Mouse (Mus musculus) retina, embryonic 14.5 days (tissue): ENCODE measurements around the gene Mertk.
A peak's percentile ranks its signal among the peaks of the same experiment; 100 is the strongest.
"Not testable (repeated sequence)": the region's sequence is repeated elsewhere in the genome, so short reads cannot be mapped to it uniquely, and the experiment has no call there.

Source experiments
- DNase-seq: peaks from one replicate; pipeline ENCODE4 v3.0.0-alpha.2; 2015; ENCODE audit warnings: low spot score

Mertk gene

DNA sequence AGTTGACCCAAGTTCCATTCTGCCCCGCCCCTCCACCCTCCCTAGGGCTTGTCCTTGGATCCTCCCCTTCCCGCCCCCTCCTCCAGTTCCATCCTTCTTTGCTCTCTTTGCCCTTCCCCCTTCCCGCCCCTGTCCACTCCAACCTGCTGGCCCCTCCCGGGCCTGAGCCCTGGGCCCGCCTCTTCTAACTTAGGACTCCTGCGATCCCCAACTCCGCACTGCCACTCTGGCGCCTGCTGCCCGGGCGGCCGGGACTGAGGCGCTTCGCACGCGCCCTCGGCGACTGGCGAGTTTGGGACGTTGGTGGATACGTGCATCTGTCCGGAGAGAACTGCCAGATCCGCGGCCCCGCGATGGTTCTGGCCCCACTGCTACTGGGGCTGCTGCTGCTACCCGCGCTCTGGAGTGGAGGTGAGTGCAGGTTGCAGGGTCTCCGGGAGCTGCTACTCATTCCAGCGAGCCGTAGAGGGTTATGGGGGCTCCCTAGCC lies at the start of gene Mertk:
TSS of gene Mertk (plus strand) at position 264 of the 489 bp plus-strand sequence.
- DNase-seq: peak; percentile 79

DNA sequence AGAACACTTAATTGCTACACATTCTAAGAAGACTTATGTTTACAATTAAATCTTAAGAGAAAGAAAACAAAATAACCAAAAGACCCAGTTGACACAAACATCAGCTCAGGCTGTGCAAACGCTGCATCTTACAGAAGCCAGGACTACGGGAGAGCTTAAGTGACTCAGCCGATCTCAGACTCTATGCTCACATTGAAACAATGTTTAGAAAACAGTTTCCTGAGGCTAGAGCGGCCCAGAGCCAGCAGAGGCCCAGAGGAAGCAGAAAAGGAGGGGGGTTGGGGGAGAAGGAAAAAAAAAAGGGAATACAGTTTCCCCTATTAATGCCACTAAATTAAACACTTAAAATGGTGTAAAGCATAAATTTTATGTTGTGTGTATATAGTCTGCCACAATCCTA lies 18.1 kb upstream of the Mertk start:
- no peak for DNase-seq

DNA sequence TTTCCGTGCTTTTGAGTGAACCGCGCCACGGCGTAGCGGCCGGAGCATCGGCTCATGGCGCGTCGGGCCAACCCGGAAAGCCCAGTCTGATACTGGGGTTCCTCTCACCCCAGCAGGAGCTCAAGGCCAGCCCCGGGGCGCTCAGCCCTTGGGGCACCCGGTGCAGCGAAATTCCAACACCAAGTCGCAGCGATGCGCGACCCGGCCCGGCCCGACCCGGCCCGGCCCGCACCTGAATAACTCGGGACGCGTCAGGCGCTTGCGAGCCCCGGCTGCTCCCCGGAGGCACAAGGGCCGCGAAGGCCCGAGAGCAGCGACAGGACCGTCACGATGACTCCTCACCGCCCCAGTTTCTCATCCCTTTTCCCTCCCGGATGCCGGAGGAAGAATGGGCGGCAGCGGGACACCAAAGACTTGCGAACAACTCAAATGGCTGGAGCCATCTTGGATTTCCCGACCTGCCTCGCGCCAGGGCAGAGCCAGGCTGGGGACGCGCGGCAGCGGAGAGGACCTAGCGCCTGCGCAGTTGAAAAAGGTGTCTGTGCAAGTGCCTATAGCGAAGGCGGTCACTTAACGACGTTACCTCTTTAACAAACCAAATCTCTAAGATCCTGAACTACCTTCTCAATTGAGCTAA lies 11.7 kb upstream of the Mertk start, which contains the start of gene Anapc1:
TSS of gene Anapc1 (minus strand) at position 471 of the 637 bp plus-strand sequence.
- DNase-seq: peak; percentile 94

DNA sequence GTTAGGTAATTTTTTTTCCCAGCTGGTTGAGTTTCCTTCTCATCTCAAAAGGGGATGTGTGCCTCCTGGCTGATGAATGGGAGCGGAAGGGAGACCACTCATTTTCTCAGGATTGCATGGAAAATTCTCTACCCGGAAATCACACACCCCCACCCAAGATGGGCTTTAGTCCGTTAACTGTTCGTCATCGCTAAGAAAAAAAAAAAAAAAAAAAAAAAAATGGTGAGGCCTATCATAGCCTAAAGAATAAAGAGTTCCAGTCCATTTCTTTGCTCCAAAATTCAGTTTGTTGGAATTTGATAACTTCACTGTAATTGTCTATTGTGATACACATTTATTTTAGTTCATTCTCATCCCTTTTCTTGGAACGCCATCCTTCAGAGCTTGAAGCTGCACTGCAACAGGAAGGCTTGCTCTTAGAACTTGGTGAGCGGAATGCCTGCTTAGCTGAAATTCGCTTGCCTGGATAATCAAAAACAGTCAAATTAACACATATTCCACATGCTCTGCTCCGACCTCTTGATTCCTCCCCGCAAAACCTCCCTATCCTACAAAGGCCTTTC lies 11.1 kb upstream of the Mertk start:
- DNase-seq: no peak

DNA sequence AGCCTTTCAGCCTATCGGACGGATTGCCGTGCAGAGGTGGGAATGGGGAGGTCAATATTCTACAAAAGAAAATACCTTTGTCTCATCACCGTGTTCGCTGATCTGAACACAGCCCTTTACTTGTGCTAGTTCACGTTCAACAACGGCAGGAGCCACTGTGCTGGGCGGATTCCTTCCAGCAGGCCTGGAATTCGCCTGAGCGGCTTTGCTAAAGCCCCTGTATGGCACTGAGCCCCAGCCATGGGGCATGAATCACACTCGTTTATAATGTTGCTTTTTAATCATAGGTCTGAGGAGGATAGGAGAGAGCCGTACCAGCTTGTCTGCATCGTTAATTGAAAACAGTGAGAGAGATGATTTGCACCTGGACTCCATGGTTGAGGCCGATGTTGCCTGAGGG lies 6.4 kb upstream of the Mertk start:
- DNase-seq: no peak

DNA sequence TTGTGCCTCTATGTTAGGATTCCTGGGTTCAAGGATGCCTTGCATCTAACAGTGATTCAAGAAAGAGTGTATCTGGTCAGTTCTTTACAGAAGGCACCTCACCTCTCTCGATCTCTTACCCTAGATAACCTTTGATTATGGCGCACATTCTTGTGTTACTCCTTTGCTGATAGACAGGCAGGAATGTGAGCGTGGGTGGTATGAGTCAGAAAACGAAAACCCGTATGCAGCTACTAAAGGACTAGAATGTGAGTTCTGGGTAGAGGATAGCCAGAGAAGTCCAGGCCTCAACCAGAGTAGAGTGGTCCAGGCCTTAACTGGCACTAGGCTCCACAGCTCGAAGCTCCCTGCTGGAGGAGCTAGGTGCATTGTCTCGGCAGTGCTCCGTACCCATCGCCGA lies 6.0 kb upstream of the Mertk start:
- DNase-seq: no peak

DNA sequence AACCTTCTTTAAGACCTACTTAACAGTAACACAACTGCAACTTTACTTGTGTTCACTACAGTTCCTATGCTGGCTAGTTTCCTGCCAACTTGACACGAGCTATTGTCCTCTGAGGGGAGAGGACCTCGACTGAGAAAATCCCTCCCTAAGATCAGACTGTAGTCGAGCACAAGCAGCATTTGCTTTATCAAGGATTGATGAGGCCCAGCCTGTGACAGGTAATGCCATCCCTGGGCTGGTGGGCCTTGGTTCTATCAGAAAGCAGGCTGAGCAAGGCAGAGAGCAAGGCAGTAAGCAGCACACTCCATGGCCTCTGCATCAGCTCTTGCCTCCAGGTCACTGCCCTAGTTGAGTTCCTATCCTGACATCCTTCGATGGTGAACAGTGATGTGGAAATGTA lies 5.5 kb upstream of the Mertk start:
- DNase-seq: no peak

DNA sequence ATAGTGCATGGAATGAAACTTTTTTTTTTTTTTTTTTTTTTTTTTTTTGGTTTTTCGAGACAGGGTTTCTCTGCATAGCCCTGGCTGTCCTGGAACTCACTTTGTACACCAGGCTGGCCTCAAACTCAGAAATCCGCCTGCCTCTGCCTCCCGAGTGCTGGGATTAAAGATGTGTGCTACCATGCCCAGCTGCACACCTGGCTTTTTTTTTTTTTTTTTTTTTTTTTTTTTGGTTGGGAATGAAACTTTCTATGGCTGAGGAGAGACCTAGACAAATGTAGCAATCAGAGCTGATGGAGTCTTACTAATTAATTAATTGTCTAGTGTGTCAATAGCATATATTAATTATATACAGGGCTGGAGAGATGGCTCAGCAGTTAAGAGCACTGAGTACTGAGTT lies 4.9 kb upstream of the Mertk start:
- not testable (repeated sequence) for DNase-seq

DNA sequence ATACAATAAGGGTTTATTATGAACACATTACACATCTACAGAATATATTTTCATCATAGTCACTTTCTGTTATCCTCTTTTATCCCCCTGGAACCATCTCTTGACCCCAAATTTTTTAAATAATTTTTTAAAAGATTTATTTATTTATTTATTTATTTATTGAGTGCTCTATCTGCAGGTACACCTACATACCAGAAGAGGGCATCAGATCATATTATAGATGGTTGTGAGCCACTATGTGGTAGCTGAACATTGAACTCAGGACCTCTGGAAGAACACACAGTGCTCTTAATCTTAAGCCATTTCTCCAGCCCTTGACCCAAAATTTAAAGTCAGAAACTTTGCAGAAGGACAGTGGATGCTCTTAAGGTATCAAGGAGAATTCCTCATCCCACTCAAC lies 4.2 kb upstream of the Mertk start:
- DNase-seq: peak; percentile 25

DNA sequence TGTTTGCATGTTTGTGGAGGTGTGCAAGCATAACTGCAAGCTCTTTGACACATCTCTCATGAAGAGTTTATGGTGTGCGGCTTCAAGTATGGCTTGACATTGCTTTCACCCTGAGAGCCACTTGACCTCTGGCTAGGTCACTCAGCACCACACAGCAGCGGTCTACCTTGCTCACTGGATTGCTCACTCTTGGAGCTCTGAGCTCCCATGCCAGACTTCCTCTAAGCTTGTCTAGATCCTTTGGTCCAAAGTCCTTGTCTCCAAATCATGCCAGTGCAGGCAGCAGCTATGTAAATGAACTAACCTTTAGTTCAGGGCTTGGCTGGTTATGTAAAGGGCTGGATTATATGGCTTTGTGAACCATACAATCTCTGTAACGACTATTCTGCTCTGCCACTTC lies 2.3 kb upstream of the Mertk start:
- DNase-seq: no peak

DNA sequence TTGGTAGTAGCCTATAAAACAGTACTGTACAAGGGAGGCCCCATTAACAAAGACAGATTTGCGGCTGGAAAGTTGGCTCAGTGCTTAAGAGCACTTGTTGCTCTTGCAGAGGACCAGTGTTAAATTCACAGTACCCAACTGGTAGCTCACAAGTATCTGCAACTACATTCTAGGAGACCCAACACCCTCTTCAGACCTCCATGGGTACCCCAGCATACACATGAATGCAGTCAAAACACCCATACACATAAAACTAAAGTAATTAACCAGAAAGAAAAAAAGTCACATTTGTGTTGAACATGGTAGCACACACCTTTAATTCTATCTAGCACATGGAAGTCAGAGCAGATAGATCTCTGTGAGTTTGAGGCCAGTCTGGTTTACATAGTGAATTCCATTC lies 1.7 kb upstream of the Mertk start:
- DNase-seq: no peak

DNA sequence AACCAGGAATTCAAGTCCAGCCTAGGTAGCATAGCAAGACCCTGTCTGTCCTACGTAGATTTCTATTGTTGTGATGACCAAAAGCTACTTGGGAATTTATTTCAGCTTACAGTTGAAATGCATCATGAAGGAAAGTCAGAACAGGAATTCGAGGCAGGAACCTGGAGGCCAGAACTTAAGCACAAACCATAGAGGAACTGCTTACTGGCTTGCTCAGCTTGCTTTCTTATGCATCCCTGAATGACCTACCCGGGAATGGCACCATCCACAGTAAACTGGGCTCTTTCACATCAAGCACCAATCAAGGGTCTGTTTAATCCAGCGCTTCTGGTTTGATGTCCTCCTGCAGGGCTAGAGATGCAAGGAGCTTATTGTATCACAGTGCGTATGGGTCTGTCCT lies 1.2 kb upstream of the Mertk start:
- no peak for DNase-seq

DNA sequence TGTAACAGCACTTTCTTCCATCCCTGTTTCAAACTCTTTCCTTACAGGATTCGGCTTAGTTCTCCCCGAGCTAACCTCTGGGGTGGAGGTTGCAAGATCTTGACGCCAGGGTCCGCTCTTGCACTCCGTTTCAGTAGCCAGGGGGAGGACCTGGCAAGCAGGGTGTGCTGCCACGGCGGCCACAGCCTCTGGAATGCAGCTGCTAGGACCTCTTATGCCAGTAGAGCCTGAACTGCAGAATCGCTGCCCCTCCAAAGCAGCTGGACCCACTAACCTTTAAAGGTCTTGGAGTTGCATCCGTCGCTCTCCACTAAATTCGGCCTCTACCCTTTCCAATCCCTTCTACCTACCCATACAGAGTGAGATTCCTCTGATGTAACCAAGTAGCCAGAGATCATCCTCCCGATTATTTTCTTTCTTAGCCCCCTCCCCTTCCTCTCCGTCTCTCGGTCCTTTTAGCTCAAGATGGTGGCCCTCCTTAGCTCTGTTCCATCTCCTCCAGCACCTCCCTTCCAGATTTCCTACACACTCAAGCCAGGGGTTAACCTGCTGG lies 540 bp upstream of the Mertk start:
- DNase-seq: peak; percentile 87

DNA sequence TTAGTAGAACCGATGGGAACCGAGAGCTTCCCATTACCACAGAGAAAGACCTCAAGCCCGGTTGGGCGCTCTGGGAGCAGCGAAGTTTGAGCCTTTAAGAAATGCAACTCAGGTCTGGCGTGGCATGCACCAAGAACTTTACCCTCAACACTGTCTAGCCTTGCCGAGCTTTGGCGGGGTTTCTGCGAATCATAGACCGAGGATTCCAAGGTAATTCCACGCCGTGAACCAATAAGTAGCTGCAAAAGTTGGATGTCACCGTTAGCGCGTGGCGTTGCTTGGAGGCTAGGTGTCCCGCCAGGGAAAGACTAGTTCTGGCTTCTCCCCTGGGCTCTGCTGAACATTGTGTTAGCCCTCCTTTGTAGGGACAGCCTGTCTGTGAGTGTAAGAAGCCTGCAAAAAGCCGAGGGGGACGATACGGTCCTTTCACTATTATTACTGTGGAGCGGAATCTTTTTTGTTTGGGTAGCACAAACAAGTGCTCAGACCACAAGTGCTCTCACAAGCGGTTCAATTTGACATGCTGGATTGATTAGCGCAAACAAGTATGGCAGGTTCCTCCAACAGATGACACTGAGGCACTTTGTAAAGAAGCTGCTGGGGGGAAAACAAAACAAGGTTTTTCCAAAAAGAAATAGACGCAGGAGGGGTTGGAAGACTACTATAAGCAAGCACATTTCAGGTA lies 587 bp downstream of the Mertk start:
- DNase-seq: no peak

DNA sequence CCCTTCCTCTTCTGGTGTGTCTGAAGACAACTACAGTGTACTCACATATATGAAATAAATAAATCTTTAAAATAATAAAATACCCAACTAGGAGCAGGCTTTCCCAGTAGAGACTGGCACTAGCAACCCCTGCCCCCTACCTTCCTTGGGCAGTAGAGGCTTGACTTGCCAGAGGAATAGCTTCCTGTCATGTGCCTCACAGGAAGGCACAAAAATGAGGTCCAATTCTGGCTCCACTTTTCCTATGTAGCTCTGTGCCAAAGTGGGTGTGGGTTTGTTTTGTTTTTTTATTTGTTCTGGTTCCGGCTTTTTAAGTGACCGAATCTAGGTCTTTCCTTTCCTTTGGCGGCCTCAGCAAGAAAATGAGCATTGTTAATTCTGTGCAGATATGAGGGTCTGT lies 5.7 kb downstream of the Mertk start:
- DNase-seq: no peak

DNA sequence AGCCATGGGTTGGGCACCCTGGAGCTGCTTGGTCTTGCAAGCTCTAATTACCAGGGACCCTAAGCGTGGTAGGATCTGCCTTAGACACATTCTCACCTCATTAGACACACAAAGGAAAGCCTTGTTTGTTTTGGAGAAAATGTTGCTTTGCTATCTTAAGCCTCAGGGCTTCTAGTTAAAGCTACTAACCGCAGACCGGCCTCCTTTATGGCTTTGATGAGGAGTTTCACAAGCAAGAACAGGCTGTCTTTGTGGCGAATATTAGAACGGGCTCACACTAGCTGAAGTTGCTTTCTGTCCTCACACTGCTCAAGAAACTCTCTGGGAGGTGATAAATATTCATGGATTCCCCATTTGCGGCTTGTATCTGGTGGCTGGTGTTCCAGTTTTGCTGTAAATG lies 10.5 kb downstream of the Mertk start:
- no peak for DNase-seq

DNA sequence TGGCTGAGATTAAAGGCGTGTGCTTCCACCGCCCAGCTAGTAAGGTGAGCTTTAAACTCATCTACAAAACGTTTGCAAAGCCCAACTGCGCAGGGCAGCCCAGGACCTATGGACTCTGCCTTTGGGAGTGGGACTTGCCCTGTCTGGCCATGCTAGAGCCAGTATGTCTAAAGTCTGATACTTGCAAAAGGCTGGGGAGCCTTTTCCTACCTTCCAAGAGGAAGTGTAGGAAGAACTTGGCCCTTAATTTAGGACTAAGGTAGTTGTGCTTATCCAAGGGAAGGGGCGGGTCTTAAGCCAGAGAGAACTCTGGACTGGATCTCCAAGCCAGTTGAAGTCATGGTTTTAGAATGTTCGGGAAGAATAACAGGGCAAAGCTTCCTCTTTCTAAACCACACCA lies 11.9 kb downstream of the Mertk start:
- DNase-seq: no peak

DNA sequence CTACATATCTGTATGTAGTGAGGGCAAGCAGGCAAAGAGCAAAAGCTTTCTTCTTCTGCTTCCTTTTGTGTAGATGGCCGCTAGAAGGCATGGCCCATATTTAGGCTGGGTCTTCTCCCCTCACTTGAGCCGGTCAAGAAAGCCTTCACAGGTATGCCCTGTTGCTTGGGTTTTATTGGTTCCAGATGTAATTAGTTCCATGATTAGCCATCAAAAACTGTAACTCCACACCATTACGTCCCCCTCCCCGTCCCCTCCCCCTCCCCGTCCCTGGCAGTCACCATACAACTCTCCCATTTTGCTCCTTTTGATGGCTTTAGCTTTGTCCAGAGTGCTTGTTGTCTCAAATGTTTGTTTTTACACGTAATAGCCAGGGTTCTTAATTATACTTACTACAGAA lies 14.2 kb downstream of the Mertk start:
- DNase-seq: no peak

DNA sequence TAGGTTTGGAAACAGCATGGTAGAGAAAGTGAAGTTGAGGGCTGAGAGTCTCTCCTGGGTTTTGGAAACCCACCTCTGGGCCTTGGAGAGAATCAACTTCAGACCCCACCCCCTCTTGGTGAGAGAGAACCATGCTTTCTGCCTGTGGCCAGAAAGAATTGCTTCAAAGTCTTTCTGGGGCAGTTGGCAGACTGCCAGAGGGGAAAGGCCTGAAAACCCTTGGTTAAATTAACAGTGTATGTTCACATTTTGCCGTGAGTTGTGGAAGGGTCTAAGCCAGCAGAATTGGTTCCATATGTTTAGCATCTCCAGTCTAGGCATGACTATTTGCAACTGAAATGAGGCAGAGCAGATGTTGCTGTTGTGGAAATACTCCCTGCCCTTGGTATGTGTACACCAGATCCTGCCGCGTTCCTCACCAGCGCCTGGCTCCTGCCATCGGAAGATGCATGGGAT lies 14.8 kb downstream of the Mertk start:
- peak; percentile 10 for DNase-seq

DNA sequence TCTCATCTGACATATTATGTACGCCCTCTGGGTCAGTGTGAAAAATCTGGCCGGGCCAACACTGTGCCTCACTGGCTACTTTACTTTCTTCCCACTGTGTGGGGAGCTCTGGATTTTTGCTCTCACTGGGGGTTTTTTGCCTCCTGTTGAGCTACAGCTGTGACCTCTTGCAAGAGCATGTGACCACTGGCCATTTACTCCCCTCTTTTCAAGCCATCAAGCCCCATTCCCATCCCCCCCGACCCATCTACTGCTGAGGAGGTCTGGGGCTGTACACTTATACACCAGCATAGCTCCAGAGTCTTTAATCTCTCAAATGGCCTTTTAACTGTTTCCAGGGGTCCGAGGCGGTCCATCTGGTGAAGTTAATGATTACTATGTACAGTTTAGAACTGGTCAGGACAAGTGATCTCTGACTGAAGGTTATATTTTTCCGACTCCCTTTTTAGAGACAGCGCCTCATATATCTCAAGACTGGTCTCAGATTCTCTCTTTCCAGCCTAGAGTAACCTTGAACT lies 16.0 kb downstream of the Mertk start:
- peak; percentile 10 for DNase-seq

DNA sequence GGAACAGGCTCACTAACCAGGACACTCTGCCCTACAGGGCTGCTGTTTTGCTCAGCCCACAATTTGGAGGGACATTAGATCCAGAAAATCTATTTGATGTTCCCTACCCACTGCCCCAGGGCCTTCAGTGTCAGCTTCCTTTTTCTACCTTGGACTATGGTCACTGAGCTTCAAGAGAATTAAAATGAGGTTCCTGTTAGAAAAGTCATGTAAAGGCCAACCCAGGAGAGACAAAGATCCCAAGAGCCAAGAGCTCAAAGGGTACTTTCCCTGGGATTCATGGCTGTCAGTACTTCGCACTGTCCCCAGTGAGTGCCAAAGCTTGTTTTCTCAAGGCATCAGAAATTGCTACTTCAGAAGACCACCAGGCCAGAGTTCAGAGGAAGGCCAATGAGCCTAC lies 17.2 kb downstream of the Mertk start:
- no peak for DNase-seq

DNA sequence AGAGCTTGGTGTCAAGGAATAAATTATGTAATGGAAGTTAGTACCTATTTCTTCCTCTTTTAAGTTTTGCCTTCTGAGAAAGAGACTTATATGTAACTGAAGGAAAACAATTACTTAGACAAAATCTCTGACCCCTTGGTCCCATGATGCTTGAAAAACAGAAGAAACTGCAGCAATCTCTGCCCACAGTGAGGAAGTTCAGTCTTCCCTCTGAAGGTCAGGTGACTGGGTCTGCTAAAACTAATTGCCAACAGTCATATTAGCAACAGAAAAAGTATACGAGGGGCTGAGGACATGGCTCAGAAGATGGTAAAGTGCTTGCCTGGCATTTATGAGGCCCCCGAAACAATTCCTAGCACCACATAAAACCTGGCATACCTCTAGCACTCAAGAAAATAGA lies 20.6 kb downstream of the Mertk start:
- no peak for DNase-seq
